Mouse (Mus musculus) lung, postnatal 0 days (tissue): ENCODE measurements at regions not wholly inside any gene's neighbourhood (a gene's known extent, or its start where the extent isn't known, plus 50 kb on each side); places are given as distances from the start of the nearest gene placed in this dataset.

Experiments used
- CTCF ChIP-seq: IDR thresholded peaks from 2 replicates; pipeline ENCODE4 v1.5.1; 2016; ENCODE audit warnings: antibody characterized with exemption, mild to moderate bottlenecking
- EP300 ChIP-seq: IDR thresholded peaks from 2 replicates; pipeline ENCODE4 v1.6.1; 2016; ENCODE audit warnings: antibody characterized with exemption, mild to moderate bottlenecking, control low read depth

DNA sequence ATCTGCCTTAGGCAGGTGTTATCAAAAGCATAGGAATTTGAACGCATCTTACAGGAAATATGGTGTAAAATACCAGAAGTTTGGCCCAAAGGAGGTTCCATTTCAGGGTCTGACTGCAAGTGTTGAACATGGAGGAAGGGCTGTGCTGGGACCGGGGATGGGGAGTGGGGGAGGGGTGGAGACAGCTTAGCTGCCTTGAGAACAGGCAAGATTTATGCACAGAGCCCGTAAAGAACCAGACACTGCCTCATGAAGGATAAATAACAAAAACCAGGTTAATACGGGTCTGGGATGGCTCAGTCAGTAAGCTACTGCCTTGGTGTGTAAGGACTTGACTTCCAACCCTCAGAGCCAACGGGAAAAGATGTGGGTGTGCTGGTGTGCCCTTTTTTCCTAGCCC is 91.1 kb downstream of the 3110018I06Rik start:
- no peak for TF ChIP-seq EP300
- TF ChIP-seq CTCF, result no peak
